Mouse (Mus musculus) liver, adult 2 months (tissue): Measurements from ENCODE around the gene Zscan20. TPM values are rescaled to one million over a fixed set of nuclear protein-coding genes. Genes with fewer than 3 reads are reported as not detected.
A peak's percentile ranks its signal among the peaks of the same experiment; 100 is the strongest.

Experiments
- DNase-seq: peaks from one replicate; pipeline ENCODE4 v3.0.0-alpha.2; 2011; ENCODE audit warnings: low read depth, low spot score; ENCODE audit errors: extremely low read depth
- H3K27ac ChIP-seq: fragments of 200-500 bp; replicated peaks from 2 replicates; pipeline ENCODE4 v1.5.1; 2012; ENCODE audit warnings: low read depth, mild to moderate bottlenecking, control low read depth, inconsistent platforms, low read length; ENCODE audit not compliant: insufficient read depth
- H3K27me3 ChIP-seq: fragments of 200-500 bp; 2 replicates; pipeline ENCODE4 v1.6.1; 2012; ENCODE audit warnings: mild to moderate bottlenecking, moderate library complexity, low read length, inconsistent platforms; ENCODE audit not compliant: control insufficient read depth, insufficient read depth
- H3K36me3 ChIP-seq: fragments of 200-500 bp; 2 replicates; pipeline ENCODE4 v1.6.1; 2012; ENCODE audit warnings: low read length, inconsistent platforms; ENCODE audit not compliant: control insufficient read depth, insufficient read depth
- H3K4me1 ChIP-seq: fragments of 200-500 bp; 2 replicates; pipeline ENCODE4 v1.6.1; 2011; ENCODE audit warnings: low read length; ENCODE audit not compliant: control insufficient read depth, insufficient read depth
- H3K4me3 ChIP-seq: fragments of 200-500 bp; 2 replicates; pipeline ENCODE4 v1.5.1; 2011; ENCODE audit warnings: low read depth, mild to moderate bottlenecking, control low read depth, low read length, moderate library complexity; ENCODE audit not compliant: insufficient read depth
- H3K79me2 ChIP-seq: fragments of 200-500 bp; 2 replicates; pipeline ENCODE4 v1.6.1; 2012; ENCODE audit warnings: inconsistent platforms, mild to moderate bottlenecking, low read length, moderate library complexity; ENCODE audit not compliant: control insufficient read depth, insufficient read depth
- H3K9ac ChIP-seq: fragments of 200-500 bp; 2 replicates; pipeline ENCODE4 v1.6.1; 2012; ENCODE audit warnings: low read depth, mild to moderate bottlenecking, control low read depth, inconsistent platforms, low read length
- CTCF ChIP-seq: fragments of 200-500 bp; IDR thresholded peaks from 2 replicates; pipeline ENCODE4 v1.5.1; 2011; ENCODE audit warnings: low read depth, low read length, control low read depth
- POLR2A ChIP-seq: fragments of 200-500 bp; IDR thresholded peaks from 2 replicates; pipeline ENCODE4 v1.6.1; 2011; ENCODE audit warnings: low read length, control low read depth; ENCODE audit not compliant: insufficient read depth; ENCODE audit errors: extremely low read depth
- WGBS: fragments of 180-500 bp; shearing (Covaris S2); methylation state at CpG from one replicate; pipeline ENCODE4 v1.1.7; 2018; 5-methylcytosine and 5-hydroxymethylcytosine counted together
- polyA plus RNA-seq: library from polyadenylated mRNA; depleted of rRNA; stranded (reverse); fragments of >200 nt; gene quantifications from 2 replicates; pipeline ENCODE4 v1.2.3, GENCODE M21; 2012
- total RNA-seq: library from RNA; depleted of rRNA; stranded (reverse); fragments of >200 nt; gene quantifications from 2 replicates; pipeline ENCODE4 v1.2.3, GENCODE M21; 2014

The Zscan20 gene
- total and polyA plus RNA-seq, 2 experiments, result 1.0 to 1.4 TPM

GRCm38 (mm10) chr4:128610706-128611105, 808 bp upstream of the Zscan20 start:
- DNase-seq, result no peak
- no peak overlapping the region for H3K9ac ChIP-seq
- WGBS, result 43% methylated on average over 10 of the region's 10 CpGs
- H3K27me3 ChIP-seq, result no peaks in the 10 kb centered on the region
- H3K79me2 ChIP-seq, result no peaks in the 10 kb centered on the region; the same call in 1 of the 2 replicates
- TF ChIP-seq CTCF, result no peak
- TF ChIP-seq POLR2A, result no peak
- no peaks in the 10 kb centered on the region for H3K4me1 ChIP-seq
- H3K4me3 ChIP-seq, result no peak overlapping the region
- no peak overlapping the region for H3K27ac ChIP-seq
- H3K36me3 ChIP-seq, result no peaks in the 10 kb centered on the region

GRCm38 (mm10) chr4:128609276-128609924, 498 bp downstream of the Zscan20 start:
- 3% methylated on average over 27 of the region's 27 CpGs for WGBS
- Histone ChIP-seq H3K9ac (peak overlapping the region; percentile 69), H3K79me2 (no peaks in the 10 kb centered on the region; the same call in 1 of the 2 replicates), H3K27ac (peak overlapping the region; percentile 33), H3K4me3 (peak overlapping the region; percentile 86), H3K4me1 (no peaks in the 10 kb centered on the region), H3K27me3 (no peaks in the 10 kb centered on the region), H3K36me3 (no peaks in the 10 kb centered on the region)
- DNase-seq, result peak; percentile 62
- TF ChIP-seq POLR2A, result no peak

GRCm38 (mm10) chr4:128607661-128608060, 2.2 kb downstream of the Zscan20 start:
- 87% methylated on average over 11 of the region's 11 CpGs for WGBS
- DNase-seq, result no peak
- Histone ChIP-seq H3K4me1 (no peaks in the 10 kb centered on the region), H3K4me3 (no peak overlapping the region), H3K27ac (no peak overlapping the region), H3K79me2 (no peaks in the 10 kb centered on the region; the same call in 1 of the 2 replicates), H3K27me3 (no peaks in the 10 kb centered on the region), H3K9ac (no peak overlapping the region), H3K36me3 (peaks cover 4% of the 10 kb centered on the region; the same call in 1 of the 2 replicates)
- TF ChIP-seq CTCF, result no peak
- no peak for TF ChIP-seq POLR2A

GRCm38 (mm10) chr4:128606586-128606985, 3.3 kb downstream of the Zscan20 start:
- Histone ChIP-seq H3K79me2 (no peaks in the 10 kb centered on the region; the same call in 1 of the 2 replicates), H3K27ac (no peak overlapping the region), H3K9ac (no peak overlapping the region), H3K4me1 (no peaks in the 10 kb centered on the region), H3K4me3 (no peak overlapping the region), H3K27me3 (no peaks in the 10 kb centered on the region), H3K36me3 (peaks cover 4% of the 10 kb centered on the region; the same call in 1 of the 2 replicates)
- DNase-seq, result no peak
- WGBS, result 98% methylated on average over 7 of the region's 7 CpGs
- TF ChIP-seq POLR2A (no peak), CTCF (no peak)

- Histone ChIP-seq H3K79me2 (no peaks in the 10 kb centered on the region), H3K27me3 (no peaks in the 10 kb centered on the region), H3K9ac (no peak overlapping the region), H3K4me1 (no peaks in the 10 kb centered on the region), H3K4me3 (no peak overlapping the region), H3K36me3 (peaks cover 2% of the 10 kb centered on the region; the same call in 1 of the 2 replicates), H3K27ac (no peak overlapping the region)
- WGBS, result 89% methylated on average over 12 of the region's 12 CpGs
- DNase-seq, result no peak
- TF ChIP-seq POLR2A (no peak), CTCF (no peak)
These were observed 11.9 kb downstream of the Zscan20 start for GRCm38 (mm10) chr4:128597801-128598560.

GRCm38 (mm10) chr4:128594062-128594461, 15.8 kb downstream of the Zscan20 start:
- H3K4me3 ChIP-seq, result no peak overlapping the region
- H3K4me1 ChIP-seq, result no peaks in the 10 kb centered on the region
- H3K27me3 ChIP-seq, result no peaks in the 10 kb centered on the region
- WGBS, result 80% methylated on average over 5 of the region's 5 CpGs
- H3K36me3 ChIP-seq, result no peaks in the 10 kb centered on the region
- no peak for TF ChIP-seq POLR2A
- TF ChIP-seq CTCF, result no peak
- H3K79me2 ChIP-seq, result no peaks in the 10 kb centered on the region
- no peak for DNase-seq
- no peak overlapping the region for H3K27ac ChIP-seq
- H3K9ac ChIP-seq, result no peak overlapping the region
